Mouse (Mus musculus) liver, embryonic 15.5 days (tissue): Measurements from ENCODE around the gene Vipr2. TPM values are rescaled to one million over a fixed set of nuclear protein-coding genes. Genes with fewer than 3 reads are reported as not detected.

Experiments
- ATAC-seq: fragments of 200-750 bp; cut with Nextera tagmentation; 2 replicates; pipeline ENCODE4 v1.8.0; 2017; ENCODE audit warnings: moderate number of reproducible peaks, mild to moderate bottlenecking, moderate library complexity; ENCODE audit not compliant: insufficient read depth
- H3K27ac ChIP-seq: fragments of 300-500 bp; sonication (generic); replicated peaks from 2 replicates; pipeline ENCODE4 v1.5.1; 2015; ENCODE audit warnings: mild to moderate bottlenecking, inconsistent platforms
- H3K27me3 ChIP-seq: fragments of 300-500 bp; sonication (generic); 2 replicates; pipeline ENCODE4 v1.6.1; 2015; ENCODE audit warnings: mild to moderate bottlenecking, inconsistent platforms
- H3K36me3 ChIP-seq: fragments of 300-500 bp; sonication (generic); replicated peaks from 2 replicates; pipeline ENCODE4 v1.6.1; 2015; ENCODE audit warnings: moderate library complexity, mild to moderate bottlenecking, inconsistent platforms
- H3K4me1 ChIP-seq: fragments of 300-500 bp; sonication (generic); replicated peaks from 2 replicates; pipeline ENCODE4 v1.6.1; 2015; ENCODE audit warnings: inconsistent platforms
- H3K4me2 ChIP-seq: fragments of 300-500 bp; sonication (generic); 2 replicates; pipeline ENCODE4 v1.6.1; 2015; ENCODE audit warnings: moderate library complexity, mild to moderate bottlenecking, inconsistent platforms
- H3K4me3 ChIP-seq: fragments of 300-500 bp; sonication (generic); replicated peaks from 2 replicates; pipeline ENCODE4 v1.5.1; 2015; ENCODE audit warnings: mild to moderate bottlenecking, inconsistent platforms
- H3K9ac ChIP-seq: fragments of 300-500 bp; sonication (generic); 2 replicates; pipeline ENCODE4 v1.6.1; 2015; ENCODE audit warnings: moderate library complexity, mild to moderate bottlenecking, inconsistent platforms
- H3K9me3 ChIP-seq: fragments of 300-500 bp; sonication (generic); replicated peaks from 2 replicates; pipeline ENCODE4 v1.6.1; 2016; ENCODE audit warnings: inconsistent platforms
- WGBS: fragments of 180-500 bp; shearing (Covaris S2); methylation state at CpG from one replicate; pipeline ENCODE4 v1.1.7; 2015; ENCODE audit warnings: mixed read lengths; ENCODE audit not compliant: insufficient replicate concordance; 5-methylcytosine and 5-hydroxymethylcytosine counted together
- polyA plus RNA-seq: library from polyadenylated mRNA; unstranded; fragments of >200 nt; fragmentation: Nextera tagmentation; extraction: Ambion mirVana; gene quantifications from 2 replicates; pipeline ENCODE4 v1.2.1, GENCODE M21; 2015

Gene Vipr2
- polyA plus RNA-seq, 1 experiment from 2014 or later: 0.23 TPM

DNA sequence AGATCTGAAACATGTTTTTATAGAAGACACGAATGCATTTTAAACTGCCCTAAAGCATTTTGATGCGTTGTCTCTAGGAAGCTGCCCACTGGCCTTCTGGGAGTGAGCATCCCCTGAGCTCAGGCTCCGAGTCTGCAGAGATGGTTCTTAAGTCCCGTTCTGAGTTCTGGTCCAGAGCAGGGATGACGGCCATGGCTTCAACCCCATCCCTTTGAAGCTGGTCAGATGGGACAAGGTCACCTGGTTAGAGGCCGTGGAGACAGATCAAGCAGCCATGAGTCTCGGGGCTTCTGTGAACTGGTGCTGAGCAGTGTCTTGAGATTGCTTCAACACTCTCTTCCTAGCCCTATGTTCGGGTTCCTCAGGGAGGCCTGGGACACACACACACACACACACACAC is 19.6 kb downstream of the Vipr2 start:
- H3K36me3 ChIP-seq: no peaks in the 10 kb centered on the region
- no peak for ATAC-seq
- WGBS: 64% methylated on average over 8 of the region's 8 CpGs
- H3K27me3 ChIP-seq: no peaks in the 10 kb centered on the region
- no peaks in the 10 kb centered on the region for H3K4me1 ChIP-seq
- no peaks in the 10 kb centered on the region for H3K9me3 ChIP-seq
- no peak overlapping the region for H3K9ac ChIP-seq
- H3K27ac ChIP-seq: no peak overlapping the region
- no peak overlapping the region for H3K4me3 ChIP-seq
- no peak overlapping the region for H3K4me2 ChIP-seq

DNA sequence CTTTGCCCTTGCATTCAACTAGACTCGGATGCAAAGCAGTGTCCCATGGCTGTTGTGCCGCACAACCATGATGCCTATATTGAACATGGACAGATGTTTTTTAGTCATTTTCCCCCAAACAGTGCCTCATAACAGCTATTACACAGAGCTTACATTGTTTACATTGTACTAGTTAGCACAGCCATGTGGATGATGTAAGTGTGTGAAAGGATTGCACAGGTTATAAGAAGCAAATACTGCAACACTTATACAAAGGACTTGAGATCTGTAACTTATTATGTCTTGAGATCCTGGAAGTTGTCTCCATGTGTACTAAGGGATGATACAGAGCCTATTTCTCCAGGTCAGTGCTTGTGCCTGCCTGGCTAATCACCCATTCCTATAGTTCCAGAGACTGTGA is 24.4 kb downstream of the Vipr2 start:
- no peaks in the 10 kb centered on the region for H3K9me3 ChIP-seq
- no peak for ATAC-seq
- H3K4me1 ChIP-seq: no peaks in the 10 kb centered on the region
- no peaks in the 10 kb centered on the region for H3K27me3 ChIP-seq
- no peak overlapping the region for H3K4me2 ChIP-seq
- H3K4me3 ChIP-seq: no peak overlapping the region
- H3K9ac ChIP-seq: no peak overlapping the region
- WGBS: 75% methylated on average over 2 of the region's 2 CpGs
- no peak overlapping the region for H3K27ac ChIP-seq
- no peaks in the 10 kb centered on the region for H3K36me3 ChIP-seq

DNA sequence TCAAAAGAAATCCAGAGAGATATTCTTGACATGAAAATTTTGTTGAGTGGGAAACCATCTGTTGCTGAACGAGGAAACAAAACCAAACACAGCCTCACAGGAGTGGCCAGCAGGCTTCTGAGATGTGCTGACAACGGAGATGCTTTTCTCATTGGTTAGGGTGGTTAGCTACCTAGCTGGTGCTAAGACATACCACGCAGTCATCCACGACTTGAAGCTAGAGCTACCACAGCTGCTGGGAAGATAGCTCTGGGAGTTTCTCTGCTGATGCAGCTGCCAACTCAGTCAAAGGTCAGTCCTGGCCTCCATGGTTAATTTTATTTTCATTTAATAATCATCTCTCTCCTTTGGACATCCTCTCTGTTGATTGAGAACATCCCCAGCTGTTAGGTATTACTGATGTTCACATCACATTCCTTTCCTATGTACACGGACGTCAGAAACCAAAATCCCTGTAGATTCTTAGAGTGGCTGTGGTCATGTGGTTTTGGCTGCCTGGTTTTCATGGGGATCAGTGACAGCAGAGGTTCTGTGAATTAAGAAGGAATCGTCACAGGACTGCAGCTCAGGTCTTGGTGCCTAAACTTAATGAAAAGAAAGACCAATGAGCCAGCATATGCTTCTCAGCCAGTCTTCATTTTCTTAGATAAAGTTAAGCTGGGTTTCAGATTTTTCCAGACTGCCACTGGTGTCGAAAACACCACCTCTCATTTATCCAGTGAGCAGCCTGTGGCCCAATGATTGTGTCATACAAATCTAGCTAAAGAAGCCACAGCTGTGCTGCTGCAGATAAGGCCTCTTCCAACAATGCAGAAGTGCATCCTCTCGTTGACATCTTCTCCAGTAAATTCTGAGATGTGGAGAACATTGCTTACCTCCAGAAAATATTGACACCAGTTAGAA is 32.2 kb downstream of the Vipr2 start:
- no peaks in the 10 kb centered on the region for H3K4me1 ChIP-seq
- no peaks in the 10 kb centered on the region for H3K9me3 ChIP-seq
- H3K36me3 ChIP-seq: no peaks in the 10 kb centered on the region
- no peak overlapping the region for H3K4me3 ChIP-seq
- H3K27ac ChIP-seq: no peak overlapping the region
- WGBS: 47% methylated on average over 9 of the region's 9 CpGs
- H3K27me3 ChIP-seq: no peaks in the 10 kb centered on the region
- no peak overlapping the region for H3K9ac ChIP-seq
- H3K4me2 ChIP-seq: no peak overlapping the region
- ATAC-seq: no peak

DNA sequence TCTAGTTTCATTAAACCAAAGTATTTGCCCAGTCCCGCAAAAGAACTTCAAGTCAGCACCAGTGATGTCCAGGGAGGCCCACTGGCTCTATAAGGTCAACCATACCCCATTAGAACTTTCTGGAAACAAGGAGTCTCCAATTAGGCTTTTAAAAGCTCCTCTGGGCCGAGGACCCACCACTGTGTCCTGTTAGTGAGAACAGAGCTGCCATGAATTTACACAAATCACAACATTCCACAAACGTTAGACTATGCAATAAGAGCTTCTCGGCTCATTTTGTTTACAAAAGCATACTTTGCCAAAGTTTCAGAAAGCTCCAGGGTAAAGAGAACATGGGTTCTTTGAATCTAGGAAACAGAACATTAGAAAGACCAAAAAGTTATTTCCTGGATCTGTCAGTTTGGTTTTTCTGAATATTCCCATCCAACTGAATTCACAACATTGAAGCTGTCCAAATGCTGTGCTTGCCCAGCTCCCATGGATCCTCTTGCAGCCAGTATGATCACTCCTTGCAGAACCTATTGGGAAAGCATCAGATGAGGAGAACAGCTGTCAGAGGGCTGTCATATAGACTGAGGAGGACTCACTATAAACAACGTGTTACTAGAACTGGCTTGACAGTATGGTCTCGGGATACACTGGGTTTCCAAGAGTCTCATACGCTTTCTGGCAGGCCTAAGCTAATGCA is 33.6 kb downstream of the Vipr2 start:
- no peaks in the 10 kb centered on the region for H3K36me3 ChIP-seq
- no peak overlapping the region for H3K27ac ChIP-seq

DNA sequence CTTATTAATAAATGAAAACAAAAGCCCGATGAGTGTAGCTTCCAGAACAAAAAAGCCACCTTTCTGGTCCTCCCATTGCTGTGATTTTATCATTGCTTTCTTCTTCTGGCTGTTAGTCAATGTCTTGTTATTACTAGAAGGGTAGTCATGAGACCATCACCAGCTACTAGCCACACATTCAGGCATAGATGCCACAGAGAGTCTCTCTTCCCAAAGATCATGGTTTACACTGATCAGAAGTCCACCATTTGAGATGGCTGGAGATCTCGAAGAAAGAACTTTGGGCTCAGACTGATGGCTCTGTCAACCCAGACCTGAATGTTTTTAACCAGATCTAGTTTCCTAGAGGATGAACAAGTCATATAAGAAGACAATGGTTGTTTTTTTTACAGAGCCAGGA is 38.3 kb downstream of the Vipr2 start:
- no peak for ATAC-seq
- H3K27me3 ChIP-seq: no peaks in the 10 kb centered on the region
- no peak overlapping the region for H3K27ac ChIP-seq
- H3K9ac ChIP-seq: no peak overlapping the region
- 59% methylated on average over 2 of the region's 2 CpGs for WGBS
- H3K36me3 ChIP-seq: no peaks in the 10 kb centered on the region
- no peaks in the 10 kb centered on the region for H3K9me3 ChIP-seq
- H3K4me2 ChIP-seq: no peak overlapping the region
- no peaks in the 10 kb centered on the region for H3K4me1 ChIP-seq
- H3K4me3 ChIP-seq: no peak overlapping the region

More for the DNA sequence above, 33.6 kb downstream of the Vipr2 start:
- Histone ChIP-seq H3K4me2 (no peak overlapping the region), H3K27me3 (no peaks in the 10 kb centered on the region), H3K4me1 (no peaks in the 10 kb centered on the region), H3K9ac (no peak overlapping the region), H3K9me3 (no peaks in the 10 kb centered on the region), H3K4me3 (no peak overlapping the region)
- 51% methylated on average over 7 of the region's 7 CpGs for WGBS
- no peak for ATAC-seq

DNA sequence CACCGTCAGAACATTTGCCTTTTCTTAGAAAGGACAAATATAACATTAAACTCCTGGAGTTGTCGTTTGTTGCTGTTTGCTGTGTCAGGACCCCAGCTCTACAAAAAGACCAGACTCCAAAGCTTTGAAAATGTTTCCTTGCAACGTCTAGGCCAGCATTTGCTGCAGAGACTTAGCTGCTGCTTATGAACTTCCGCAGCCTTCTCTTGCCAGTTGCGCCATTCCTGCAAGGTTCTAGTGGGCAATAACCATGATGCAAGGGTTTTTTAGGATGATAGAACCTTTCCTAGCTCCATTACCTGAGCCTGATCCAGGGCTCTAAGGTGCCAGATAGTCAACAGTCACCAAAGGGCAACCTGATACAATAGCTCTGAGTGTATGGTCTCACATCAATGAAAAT is 38.9 kb downstream of the Vipr2 start:
- Histone ChIP-seq H3K27ac (no peak overlapping the region), H3K27me3 (no peaks in the 10 kb centered on the region), H3K9me3 (no peaks in the 10 kb centered on the region), H3K4me2 (no peak overlapping the region), H3K4me3 (no peak overlapping the region), H3K4me1 (no peaks in the 10 kb centered on the region), H3K36me3 (no peaks in the 10 kb centered on the region), H3K9ac (no peak overlapping the region)
- WGBS: 59% methylated on average over 5 of the region's 5 CpGs
- no peak for ATAC-seq

DNA sequence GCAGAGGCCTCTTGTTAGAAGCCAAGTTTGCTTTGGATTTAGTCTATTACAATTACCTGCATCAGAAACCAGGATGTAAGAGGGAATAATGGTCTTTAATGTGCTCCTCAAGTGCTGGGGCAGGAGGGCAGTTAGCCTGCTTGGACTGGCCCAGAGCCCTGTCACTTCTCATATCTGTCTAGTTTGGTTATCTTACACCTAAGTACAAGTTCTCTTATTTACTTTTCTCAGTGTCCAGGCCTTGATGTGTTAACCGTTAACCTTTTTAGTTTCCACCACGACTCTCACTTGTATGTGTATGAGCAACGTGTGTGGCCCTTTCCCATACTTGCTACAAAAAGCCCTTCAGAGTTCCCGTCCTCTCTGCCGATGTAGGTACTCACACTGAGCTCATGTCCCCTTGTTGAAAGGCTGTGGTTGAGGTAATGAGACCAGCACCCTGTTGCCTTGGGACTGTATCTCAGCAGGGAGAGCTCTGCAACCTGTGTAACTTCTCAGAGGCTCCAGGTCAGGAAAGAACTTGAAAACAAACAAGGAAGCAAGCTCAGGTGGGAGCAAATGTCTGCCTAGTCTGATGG is 39.9 kb downstream of the Vipr2 start:
- Histone ChIP-seq H3K4me3 (no peak overlapping the region), H3K9me3 (no peaks in the 10 kb centered on the region), H3K36me3 (no peaks in the 10 kb centered on the region), H3K27me3 (no peaks in the 10 kb centered on the region), H3K27ac (no peak overlapping the region), H3K9ac (no peak overlapping the region), H3K4me2 (no peak overlapping the region), H3K4me1 (no peaks in the 10 kb centered on the region)
- WGBS: 57% methylated on average over 5 of the region's 5 CpGs
- no peak for ATAC-seq

DNA sequence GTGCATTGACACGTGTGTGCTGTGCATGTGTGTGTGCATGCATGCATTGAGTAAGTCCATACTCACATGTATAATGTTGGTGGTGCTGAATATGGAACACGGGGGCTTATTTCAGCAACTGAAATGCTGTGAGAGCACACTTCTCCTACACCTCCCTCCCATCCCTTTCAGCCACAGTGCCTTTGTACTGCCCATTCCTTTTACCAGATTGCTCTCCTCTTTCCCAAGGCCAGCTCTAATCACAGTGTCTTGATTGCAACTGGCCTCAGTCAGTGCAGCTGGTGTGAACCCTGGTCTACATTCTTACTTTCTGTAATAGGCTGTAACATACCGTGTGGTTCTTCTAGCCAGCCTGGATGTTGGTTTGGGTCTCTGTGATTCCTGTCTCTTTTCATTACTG is 41.5 kb downstream of the Vipr2 start:
- Histone ChIP-seq H3K9me3 (no peaks in the 10 kb centered on the region), H3K4me1 (no peaks in the 10 kb centered on the region), H3K27ac (no peak overlapping the region), H3K9ac (no peak overlapping the region), H3K36me3 (no peaks in the 10 kb centered on the region), H3K4me2 (no peak overlapping the region), H3K27me3 (no peaks in the 10 kb centered on the region), H3K4me3 (no peak overlapping the region)
- WGBS: 45% methylated on average over 3 of the region's 3 CpGs
- no peak for ATAC-seq

DNA sequence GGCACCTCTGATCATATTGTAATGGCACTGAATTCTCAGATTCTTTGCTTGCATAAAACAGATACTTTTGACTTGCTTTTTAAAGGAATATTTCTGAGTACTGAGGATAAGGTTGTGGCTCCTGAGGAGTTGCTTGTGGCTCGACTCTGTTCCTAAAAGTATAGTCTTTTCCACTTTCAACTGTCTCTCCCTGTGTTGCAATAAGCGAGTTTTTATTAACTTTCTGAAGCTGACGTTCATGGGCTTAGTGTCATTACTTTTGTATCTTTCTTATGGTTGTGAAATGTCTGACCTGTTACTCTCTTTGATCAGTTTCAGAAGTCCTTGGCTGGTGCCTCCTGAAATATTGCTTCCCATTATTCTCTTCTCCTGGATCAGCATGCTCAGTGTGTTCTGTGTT is 46.3 kb downstream of the Vipr2 start:
- Histone ChIP-seq H3K27me3 (no peaks in the 10 kb centered on the region), H3K4me2 (no peak overlapping the region), H3K36me3 (no peaks in the 10 kb centered on the region), H3K4me3 (no peak overlapping the region), H3K27ac (no peak overlapping the region), H3K9me3 (no peaks in the 10 kb centered on the region), H3K9ac (no peak overlapping the region), H3K4me1 (no peaks in the 10 kb centered on the region)
- ATAC-seq: no peak
- WGBS: 49% methylated on average over 3 of the region's 3 CpGs

DNA sequence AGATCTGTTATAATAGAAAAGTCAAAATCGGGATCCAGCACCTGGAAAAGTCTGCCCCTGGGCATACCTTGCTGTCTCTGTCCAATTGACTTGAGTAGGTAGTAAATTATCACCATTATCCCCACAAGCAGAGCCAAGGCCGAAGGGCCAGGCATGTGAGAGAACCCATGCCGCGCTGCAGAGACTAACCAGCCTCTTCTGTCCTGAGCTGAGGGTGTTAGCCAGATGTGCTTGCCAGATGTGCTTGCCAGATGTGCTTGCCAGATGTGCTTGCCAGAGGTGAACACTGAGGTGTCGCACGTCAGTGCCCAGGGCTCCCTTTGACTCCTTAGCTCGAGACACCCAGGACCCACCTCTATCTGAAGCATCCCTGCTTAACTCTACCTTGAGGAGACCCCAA is 53.4 kb downstream of the Vipr2 start:
- ATAC-seq: no peak
- Histone ChIP-seq H3K4me2 (no peak overlapping the region), H3K4me3 (no peak overlapping the region), H3K9ac (no peak overlapping the region), H3K27ac (no peak overlapping the region), H3K9me3 (no peaks in the 10 kb centered on the region), H3K36me3 (no peaks in the 10 kb centered on the region), H3K27me3 (no peaks in the 10 kb centered on the region), H3K4me1 (no peaks in the 10 kb centered on the region)
- WGBS: 71% methylated on average over 7 of the region's 7 CpGs

DNA sequence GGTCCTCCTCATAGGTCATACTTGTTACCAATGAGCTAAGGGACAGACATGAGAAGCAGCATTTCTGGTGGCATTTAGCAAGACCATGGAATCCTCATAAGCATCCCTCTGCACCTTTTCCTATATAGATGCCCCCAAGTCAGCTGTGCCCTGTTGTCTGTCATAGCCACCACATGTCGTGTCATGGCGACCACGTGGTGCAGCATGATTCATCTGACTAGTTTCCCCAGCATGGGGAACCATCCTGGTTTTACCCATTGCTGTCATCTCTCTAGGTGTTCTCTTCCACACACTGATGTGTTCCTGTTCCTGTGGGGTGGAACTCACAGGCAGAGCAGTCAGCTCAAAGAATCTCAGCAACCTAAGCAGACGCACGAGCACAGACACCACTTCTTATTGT is 55.4 kb downstream of the Vipr2 start:
- no peaks in the 10 kb centered on the region for H3K27me3 ChIP-seq
- H3K4me1 ChIP-seq: no peaks in the 10 kb centered on the region
- H3K9me3 ChIP-seq: no peaks in the 10 kb centered on the region
- no peaks in the 10 kb centered on the region for H3K36me3 ChIP-seq
- WGBS: 65% methylated on average over 5 of the region's 5 CpGs
- no peak overlapping the region for H3K4me2 ChIP-seq
- H3K4me3 ChIP-seq: no peak overlapping the region
- H3K9ac ChIP-seq: no peak overlapping the region
- no peak for ATAC-seq
- no peak overlapping the region for H3K27ac ChIP-seq
